Mouse (Mus musculus) heart, postnatal 0 days (tissue): ENCODE data around the gene 4930402F06Rik. TPM values are rescaled to one million over a fixed set of nuclear protein-coding genes. Genes with fewer than 3 reads are reported as not detected.

ENCODE experiments used
- ATAC-seq: fragments of 200-750 bp; cut with Nextera tagmentation; 2 replicates; pipeline ENCODE4 v1.8.0; 2017; ENCODE audit warnings: low read depth, moderate number of reproducible peaks, moderate library complexity; ENCODE audit not compliant: insufficient read depth
- DNase-seq: peaks from one replicate; pipeline ENCODE4 v3.0.0-alpha.2; 2016; ENCODE audit warnings: low spot score
- H3K27ac ChIP-seq: fragments of 300-500 bp; sonication (generic); 2 replicates; pipeline ENCODE4 v1.5.1; 2014; ENCODE audit warnings: low read depth, mild to moderate bottlenecking
- H3K27me3 ChIP-seq: fragments of 300-500 bp; sonication (generic); 2 replicates; pipeline ENCODE4 v1.6.1; 2014; ENCODE audit warnings: low read length, mixed read lengths; ENCODE audit not compliant: control insufficient read depth, insufficient read depth
- H3K36me3 ChIP-seq: fragments of 300-500 bp; sonication (generic); replicated peaks from 2 replicates; pipeline ENCODE4 v1.6.1; 2014; ENCODE audit warnings: low read length, mixed read lengths; ENCODE audit not compliant: control insufficient read depth, insufficient read depth
- H3K4me1 ChIP-seq: fragments of 300-500 bp; sonication (generic); 2 replicates; pipeline ENCODE4 v1.6.1; 2014; ENCODE audit warnings: antibody characterized with exemption; ENCODE audit not compliant: control insufficient read depth, insufficient read depth
- H3K4me2 ChIP-seq: fragments of 300-500 bp; sonication (generic); 2 replicates; pipeline ENCODE4 v1.6.1; 2014; ENCODE audit warnings: low read depth, mild to moderate bottlenecking, low read length, moderate library complexity
- H3K4me3 ChIP-seq: fragments of 300-500 bp; sonication (generic); 2 replicates; pipeline ENCODE4 v1.5.1; 2014; ENCODE audit warnings: low read depth, low read length
- H3K9ac ChIP-seq: fragments of 300-500 bp; sonication (generic); replicated peaks from 2 replicates; pipeline ENCODE4 v1.6.1; 2014; ENCODE audit warnings: low read depth, low read length, mixed read lengths
- H3K9me3 ChIP-seq: fragments of 300-500 bp; sonication (generic); replicated peaks from 2 replicates; pipeline ENCODE4 v1.6.1; 2016; ENCODE audit warnings: low read length; ENCODE audit not compliant: control insufficient read depth
- CTCF ChIP-seq: IDR thresholded peaks from 2 replicates; pipeline ENCODE4 v1.5.1; 2016; ENCODE audit warnings: antibody characterized with exemption, control low read depth, low read depth
- EP300 ChIP-seq: IDR thresholded peaks from 2 replicates; pipeline ENCODE4 v1.6.1; 2016; ENCODE audit warnings: antibody characterized with exemption, low read depth
- WGBS: fragments of 180-500 bp; shearing (Covaris S2); extraction: QIAGEN DNeasy Blood & Tissue Kit; methylation state at CpG from one replicate; pipeline ENCODE4 v1.1.7; 2014; 5-methylcytosine and 5-hydroxymethylcytosine counted together
- polyA plus RNA-seq: library from polyadenylated mRNA; unstranded; fragments of >200 nt; fragmentation: Nextera tagmentation; extraction: Ambion mirVana; gene quantifications from 2 replicates; pipeline ENCODE4 v1.2.1, GENCODE M21; 2015
- total RNA-seq: library from RNA; depleted of rRNA; stranded (reverse); fragments of >200 nt; gene quantifications from 2 replicates; pipeline ENCODE4 v1.2.3, GENCODE M21; 2014; ENCODE audit warnings: low replicate concordance

The 4930402F06Rik gene
- total and polyA plus RNA-seq, 2 experiments from 2014 or later = not detected

- ATAC-seq = no peak
- TF ChIP-seq EP300 (no peak), CTCF (no peak)
Observed at GRCm38 (mm10) chr2:35433428-35433827, 36.5 kb upstream of the 4930402F06Rik start.

GRCm38 (mm10) chr2:35432472-35432871 lies 35.5 kb upstream of the 4930402F06Rik start:
- Histone ChIP-seq H3K4me2 (peak overlapping the region; percentile 52), H3K9me3 (no peaks in the 10 kb centered on the region), H3K9ac (0 out of 2 replicates have a peak overlapping the region, but pooled peaks have one; percentile 47), H3K27me3 (no peaks in the 10 kb centered on the region), H3K4me3 (peak overlapping the region; percentile 30), H3K36me3 (0 out of 2 replicates have a peak, but pooled peaks cover 6% of the 10 kb centered on the region), H3K27ac (peak overlapping the region; percentile 65), H3K4me1 (peaks cover 45% of the 10 kb centered on the region)
- DNase-seq = peak; percentile 44
- TF ChIP-seq EP300 (0 out of 2 replicates have a peak, but pooled peaks have one; percentile 16), CTCF (no peak)
- peak; percentile 51 for ATAC-seq
- WGBS = 28% methylated on average over 7 of the region's 7 CpGs

More at GRCm38 (mm10) chr2:35433428-35433827, 36.5 kb upstream of the 4930402F06Rik start:
- H3K4me2 ChIP-seq = 0 out of 2 replicates have a peak overlapping the region, but pooled peaks have one; percentile 13
- H3K27me3 ChIP-seq = no peaks in the 10 kb centered on the region
- DNase-seq = no peak
- H3K4me3 ChIP-seq = no peak overlapping the region
- H3K4me1 ChIP-seq = peaks cover 36% of the 10 kb centered on the region
- 0 out of 2 replicates have a peak, but pooled peaks cover 6% of the 10 kb centered on the region for H3K36me3 ChIP-seq
- H3K9me3 ChIP-seq = no peaks in the 10 kb centered on the region
- 72% methylated on average over 4 of the region's 4 CpGs for WGBS
- H3K27ac ChIP-seq = peak overlapping the region; percentile 65
- no peak overlapping the region for H3K9ac ChIP-seq

- H3K9ac ChIP-seq = peak overlapping the region; percentile 47; the same call in 1 of the 2 replicates
- peaks cover 47% of the 10 kb centered on the region for H3K4me1 ChIP-seq
- H3K27ac ChIP-seq = peak overlapping the region; percentile 65
- no peak for TF ChIP-seq CTCF
- TF ChIP-seq EP300 = no peak
- peak overlapping the region; percentile 30 for H3K4me3 ChIP-seq
- 3% methylated on average over 7 of the region's 7 CpGs for WGBS
- ATAC-seq (peak; percentile 39), DNase-seq (no peak)
- H3K4me2 ChIP-seq = peak overlapping the region; percentile 52
- H3K36me3 ChIP-seq = 0 out of 2 replicates have a peak, but pooled peaks cover 6% of the 10 kb centered on the region
- no peaks in the 10 kb centered on the region for H3K9me3 ChIP-seq
- no peaks in the 10 kb centered on the region for H3K27me3 ChIP-seq
Observed at GRCm38 (mm10) chr2:35432011-35432410, 35.0 kb upstream of the 4930402F06Rik start.

- DNase-seq = no peak
- Histone ChIP-seq H3K36me3 (0 out of 2 replicates have a peak, but pooled peaks cover 6% of the 10 kb centered on the region), H3K27ac (no peak overlapping the region), H3K4me2 (no peak overlapping the region), H3K9ac (no peak overlapping the region), H3K27me3 (no peaks in the 10 kb centered on the region), H3K9me3 (no peaks in the 10 kb centered on the region), H3K4me1 (peaks cover 47% of the 10 kb centered on the region), H3K4me3 (no peak overlapping the region)
- WGBS = 89% methylated on average over 8 of the region's 8 CpGs
- ATAC-seq = no peak
- TF ChIP-seq EP300 (no peak), CTCF (no peak)
Observed at GRCm38 (mm10) chr2:35430806-35431205, 33.8 kb upstream of the 4930402F06Rik start.

GRCm38 (mm10) chr2:35428615-35429300 lies 31.8 kb upstream of the 4930402F06Rik start:
- DNase-seq (no peak), ATAC-seq (no peak)
- TF ChIP-seq CTCF (no peak), EP300 (no peak)
- WGBS = 58% methylated on average over 4 of the region's 4 CpGs
- Histone ChIP-seq H3K9me3 (no peaks in the 10 kb centered on the region), H3K27ac (peak overlapping the region; percentile 1; the same call in 1 of the 2 replicates), H3K9ac (no peak overlapping the region), H3K36me3 (0 out of 2 replicates have a peak, but pooled peaks cover 6% of the 10 kb centered on the region), H3K4me3 (no peak overlapping the region), H3K4me2 (no peak overlapping the region), H3K27me3 (no peaks in the 10 kb centered on the region), H3K4me1 (peaks cover 33% of the 10 kb centered on the region)
